Mouse (Mus musculus) forebrain, embryonic 16.5 days (tissue): ENCODE results near the gene Gm10720. TPM values are rescaled to one million over a fixed set of nuclear protein-coding genes. Genes with fewer than 3 reads are reported as not detected.
"Not testable (repeated sequence)": the region's sequence is repeated elsewhere in the genome, so short reads cannot be mapped to it uniquely, and the experiment has no call there.

Experiments
- ATAC-seq: fragments of 200-750 bp; cut with Nextera tagmentation; 2 replicates; pipeline ENCODE4 v1.8.0; 2017; ENCODE audit warnings: mild to moderate bottlenecking, moderate library complexity
- H3K27ac ChIP-seq: fragments of 300-500 bp; sonication (generic); 2 replicates; pipeline ENCODE4 v1.5.1; 2014; ENCODE audit warnings: low read length, control low read depth
- H3K27me3 ChIP-seq: fragments of 300-500 bp; sonication (generic); replicated peaks from 2 replicates; pipeline ENCODE4 v1.6.1; 2014; ENCODE audit warnings: low read length; ENCODE audit not compliant: control insufficient read depth, insufficient read depth
- H3K36me3 ChIP-seq: fragments of 300-500 bp; sonication (generic); 2 replicates; pipeline ENCODE4 v1.6.1; 2014; ENCODE audit not compliant: control insufficient read depth, insufficient read depth
- H3K4me1 ChIP-seq: fragments of 300-500 bp; sonication (generic); replicated peaks from 2 replicates; pipeline ENCODE4 v1.6.1; 2014; ENCODE audit warnings: low read length; ENCODE audit not compliant: control insufficient read depth, insufficient read depth
- H3K4me2 ChIP-seq: fragments of 300-500 bp; sonication (generic); 2 replicates; pipeline ENCODE4 v1.6.1; 2014; ENCODE audit warnings: mild to moderate bottlenecking, low read length, control low read depth
- H3K4me3 ChIP-seq: fragments of 300-500 bp; sonication (generic); replicated peaks from 2 replicates; pipeline ENCODE4 v1.5.1; 2014; ENCODE audit warnings: mild to moderate bottlenecking, low read length, control low read depth
- H3K9ac ChIP-seq: fragments of 300-500 bp; sonication (generic); replicated peaks from 2 replicates; pipeline ENCODE4 v1.6.1; 2014; ENCODE audit warnings: low read depth, low read length, control low read depth
- H3K9me3 ChIP-seq: fragments of 300-500 bp; sonication (generic); 2 replicates; pipeline ENCODE4 v1.6.1; 2016; ENCODE audit warnings: low read length; ENCODE audit not compliant: control insufficient read depth
- WGBS: fragments of 180-500 bp; shearing (Covaris S2); extraction: QIAGEN DNeasy Blood & Tissue Kit; methylation state at CpG from one replicate; pipeline ENCODE4 v1.1.7; 2014; 5-methylcytosine and 5-hydroxymethylcytosine counted together
- polyA plus RNA-seq: library from polyadenylated mRNA; unstranded; fragments of >200 nt; fragmentation: Nextera tagmentation; extraction: Ambion mirVana; gene quantifications from 2 replicates; pipeline ENCODE4 v1.2.1, GENCODE M21; 2015

Gm10720 gene
- polyA plus RNA-seq, 1 experiment from 2014 or later: not detected

- not testable (repeated sequence) for H3K27ac ChIP-seq, H3K4me3 ChIP-seq, H3K36me3 ChIP-seq, ATAC-seq, H3K9ac ChIP-seq, H3K27me3 ChIP-seq, H3K4me1 ChIP-seq, H3K9me3 ChIP-seq, H3K4me2 ChIP-seq
- WGBS: 77% methylated on average over 14 of the region's 16 CpGs
These were observed 8.7 kb downstream of the Gm10720 start for GRCm38 (mm10) chr9:3023985-3024648.

DNA sequence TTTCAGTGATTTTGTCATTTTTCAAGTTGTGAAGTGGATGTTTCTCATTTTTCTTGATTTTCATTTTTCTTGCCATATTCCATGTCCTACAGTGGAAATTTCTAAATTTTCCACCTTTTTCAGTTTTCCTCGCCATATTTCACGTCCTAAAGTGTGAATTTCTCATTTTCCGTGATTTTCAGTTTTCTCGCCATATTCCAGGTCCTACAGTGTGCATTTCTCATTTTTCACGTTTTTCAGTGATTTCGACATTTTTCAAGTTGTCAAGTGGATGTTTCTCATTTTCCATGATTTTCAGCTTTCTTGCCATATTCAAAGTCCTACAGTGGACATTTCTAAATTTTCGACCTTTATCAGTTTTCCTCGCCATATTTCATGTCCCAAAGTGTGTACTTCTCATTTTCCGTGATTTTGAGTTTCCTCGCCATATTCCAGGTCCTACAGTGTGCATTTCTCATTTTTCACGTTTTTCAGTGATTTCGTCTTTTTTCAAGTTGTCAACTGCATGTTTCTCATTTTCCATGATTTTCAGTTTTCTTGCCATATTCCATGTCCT is 9.5 kb downstream of the Gm10720 start, which contains the start of gene Gm10717:
Gm10717 (plus strand) TSS at position 506 of the 556 bp plus-strand sequence.
- H3K9me3 ChIP-seq, H3K27me3 ChIP-seq, H3K4me1 ChIP-seq, ATAC-seq, H3K27ac ChIP-seq, H3K4me2 ChIP-seq, H3K9ac ChIP-seq, H3K4me3 ChIP-seq, H3K36me3 ChIP-seq: not testable (repeated sequence)
- 75% methylated on average over 12 of the region's 12 CpGs for WGBS

GRCm38 (mm10) chr9:3025653-3026052 is 10.2 kb downstream of the Gm10720 start:
- H3K9me3 ChIP-seq, H3K27me3 ChIP-seq, H3K4me3 ChIP-seq, H3K4me2 ChIP-seq, H3K27ac ChIP-seq, H3K36me3 ChIP-seq, H3K4me1 ChIP-seq, ATAC-seq, H3K9ac ChIP-seq: not testable (repeated sequence)
- 66% methylated on average over 4 of the region's 6 CpGs for WGBS

- not testable (repeated sequence) for H3K27me3 ChIP-seq, H3K36me3 ChIP-seq, H3K4me2 ChIP-seq, H3K4me3 ChIP-seq, ATAC-seq, H3K9ac ChIP-seq, H3K4me1 ChIP-seq, H3K27ac ChIP-seq, H3K9me3 ChIP-seq
- 78% methylated on average over 5 of the region's 5 CpGs for WGBS
These were observed 10.7 kb downstream of the Gm10720 start for GRCm38 (mm10) chr9:3026136-3026535.

GRCm38 (mm10) chr9:3026741-3027140 is 11.3 kb downstream of the Gm10720 start:
- H3K36me3 ChIP-seq, H3K4me2 ChIP-seq, H3K4me1 ChIP-seq, H3K27ac ChIP-seq, H3K9me3 ChIP-seq, H3K27me3 ChIP-seq, ATAC-seq, H3K9ac ChIP-seq, H3K4me3 ChIP-seq: not testable (repeated sequence)
- WGBS: 70% methylated on average over 9 of the region's 9 CpGs

DNA sequence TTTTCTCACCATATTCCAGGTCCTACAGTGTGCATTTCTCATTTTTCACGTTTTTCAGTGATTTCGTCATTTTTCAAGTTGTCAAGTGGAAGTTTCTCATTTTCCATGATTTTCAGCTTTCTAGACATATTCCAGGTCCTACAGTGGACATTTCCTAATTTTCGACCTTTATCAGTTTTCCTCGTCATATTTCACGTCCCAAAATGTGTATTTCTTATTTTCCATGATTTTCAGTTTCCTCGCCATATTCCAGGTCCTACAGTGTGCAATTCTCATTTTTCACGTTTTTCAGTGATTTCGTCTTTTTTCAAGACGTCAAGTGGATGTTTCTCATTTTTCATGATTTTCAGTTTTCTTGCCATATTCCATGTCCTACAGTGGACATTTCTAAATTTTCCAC is 11.7 kb downstream of the Gm10720 start:
- H3K9me3 ChIP-seq, H3K9ac ChIP-seq, H3K4me1 ChIP-seq, H3K27me3 ChIP-seq, ATAC-seq, H3K27ac ChIP-seq, H3K4me3 ChIP-seq, H3K36me3 ChIP-seq, H3K4me2 ChIP-seq: not testable (repeated sequence)
- WGBS: 77% methylated on average over 9 of the region's 9 CpGs

DNA sequence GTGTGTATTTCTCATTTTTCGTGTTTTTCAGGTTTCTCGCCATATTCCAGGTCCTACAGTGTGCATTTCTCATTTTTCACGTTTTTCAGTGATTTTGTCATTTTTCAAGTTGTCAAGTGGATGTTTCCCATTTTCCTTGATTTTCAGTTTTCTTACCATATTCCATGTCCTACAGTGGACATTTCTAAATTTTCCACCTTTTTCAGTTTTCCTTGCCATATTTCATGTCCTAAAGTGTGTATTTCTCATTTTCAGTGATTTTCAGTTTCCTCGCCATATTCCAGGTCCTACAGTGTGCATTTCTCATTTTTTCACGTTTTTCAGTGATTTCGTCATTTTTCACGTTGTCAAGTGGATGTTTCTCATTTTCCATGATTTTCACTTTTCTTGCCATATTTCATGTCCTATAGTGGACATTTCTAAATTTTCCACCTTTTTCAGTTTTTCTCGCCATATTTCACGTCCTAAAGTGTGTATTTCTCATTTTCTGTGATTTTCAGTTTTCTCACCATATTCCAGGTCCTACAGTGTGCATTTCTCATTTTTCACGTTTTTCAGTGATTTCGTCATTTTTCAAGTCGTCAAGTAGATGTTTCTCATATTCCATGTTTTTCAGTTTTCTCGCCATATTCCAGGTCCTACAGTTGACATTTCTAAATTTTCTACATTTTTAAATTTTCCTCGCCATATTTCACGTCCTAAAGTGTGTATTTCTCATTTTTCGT is 14.0 kb downstream of the Gm10720 start:
- not testable (repeated sequence) for H3K4me2 ChIP-seq, H3K9ac ChIP-seq, H3K27ac ChIP-seq, H3K9me3 ChIP-seq, H3K4me1 ChIP-seq, H3K36me3 ChIP-seq, H3K4me3 ChIP-seq, H3K27me3 ChIP-seq, ATAC-seq
- whole genome bisulfite sequencing: 71% methylated on average over 12 of the region's 16 CpGs

DNA sequence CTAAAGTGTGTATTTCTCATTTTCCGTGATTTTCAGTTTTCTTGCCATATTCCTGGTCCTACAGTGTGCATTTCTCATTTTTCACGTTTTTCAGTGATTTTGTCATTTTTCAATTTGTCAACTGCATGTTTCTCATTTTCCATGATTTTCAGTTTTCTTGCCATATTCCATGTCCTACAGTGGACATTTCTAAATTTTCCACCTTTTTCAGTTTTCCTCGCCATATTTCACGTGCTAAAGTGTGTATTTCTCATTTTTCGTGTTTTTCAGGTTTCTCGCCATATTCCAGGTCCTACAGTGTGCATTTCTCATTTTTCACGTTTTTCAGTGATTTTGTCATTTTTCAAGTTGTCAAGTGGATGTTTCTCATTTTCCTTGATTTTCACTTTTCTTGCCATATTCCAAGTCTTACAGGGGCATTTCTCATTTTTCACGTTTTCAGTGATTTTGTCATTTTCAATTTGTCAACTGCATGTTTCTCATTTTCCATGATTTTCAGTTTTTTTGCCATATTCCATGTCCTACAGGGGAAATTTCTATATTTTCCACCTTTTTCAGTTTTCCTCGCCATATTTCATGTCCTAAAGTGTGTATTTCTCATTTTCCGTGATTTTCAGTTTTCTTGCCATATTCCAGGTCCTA is 15.3 kb downstream of the Gm10720 start:
- H3K9me3 ChIP-seq, H3K27ac ChIP-seq, H3K4me3 ChIP-seq, H3K4me1 ChIP-seq, ATAC-seq, H3K9ac ChIP-seq, H3K4me2 ChIP-seq, H3K27me3 ChIP-seq, H3K36me3 ChIP-seq: not testable (repeated sequence)
- 68% methylated on average over 2 of the region's 10 CpGs for WGBS

DNA sequence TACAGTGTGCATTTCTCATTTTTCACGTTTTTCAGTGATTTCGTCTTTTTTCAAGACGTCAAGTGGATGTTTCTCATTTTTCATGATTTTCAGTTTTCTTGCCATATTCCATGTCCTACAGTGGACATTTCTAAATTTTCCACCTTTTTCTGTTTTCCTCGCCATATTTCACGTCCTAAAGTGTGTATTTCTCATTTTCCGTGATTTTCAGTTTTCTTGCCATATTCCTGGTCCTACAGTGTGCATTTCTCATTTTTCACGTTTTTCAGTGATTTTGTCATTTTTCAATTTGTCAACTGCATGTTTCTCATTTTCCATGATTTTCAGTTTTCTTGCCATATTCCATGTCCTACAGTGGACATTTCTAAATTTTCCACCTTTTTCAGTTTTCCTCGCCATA is 18.8 kb downstream of the Gm10720 start, which contains the start of gene Gm17535:
Gm17535 (plus strand) TSS at position 301 of the 400 bp plus-strand sequence.
- not testable (repeated sequence) for H3K4me2 ChIP-seq, H3K36me3 ChIP-seq, H3K27ac ChIP-seq, H3K9ac ChIP-seq, H3K4me3 ChIP-seq, H3K27me3 ChIP-seq, H3K9me3 ChIP-seq, ATAC-seq, H3K4me1 ChIP-seq
- WGBS: no CpG with 5 or more reads among the region's 8 CpGs
